Mouse (Mus musculus): ENCODE measurements around the gene Ints13. TPM values are rescaled to one million over a fixed set of nuclear protein-coding genes. Genes with fewer than 3 reads are reported as not detected.

Ints13 gene
- polyA plus RNA-seq, 1 experiment from 2014 or later = 78.4 TPM

GRCm38 (mm10) chr6:146511511-146511910 is 66.1 kb downstream of the Ints13 start:
- ATAC-seq (ENCODE audit: low FRiP score, low read depth) = no peak
- Histone ChIP-seq H3K4me3 (no peak overlapping the region), H3K9me3 (no peaks in the 10 kb centered on the region), H3K4me2 (replicated peaks) (no peak overlapping the region), H3K27me3 (no peaks in the 10 kb centered on the region), H3K36me3 (no peaks in the 10 kb centered on the region), H3K27ac (no peak overlapping the region), H3K4me1 (no peaks in the 10 kb centered on the region), H3K9ac (no peak overlapping the region)
- 86% methylated on average over 8 of the region's 8 CpGs for WGBS

- no peak for ATAC-seq (ENCODE audit: low FRiP score, low read depth)
These were observed 67.7 kb downstream of the Ints13 start for GRCm38 (mm10) chr6:146509891-146510290.

GRCm38 (mm10) chr6:146504459-146504858 is 73.2 kb downstream of the Ints13 start:
- Histone ChIP-seq H3K36me3 (no peaks in the 10 kb centered on the region), H3K27ac (no peak overlapping the region), H3K9me3 (no peaks in the 10 kb centered on the region), H3K4me3 (no peak overlapping the region), H3K9ac (no peak overlapping the region), H3K4me1 (peaks cover 12% of the 10 kb centered on the region), H3K4me2 (replicated peaks) (no peak overlapping the region), H3K27me3 (peaks cover 18% of the 10 kb centered on the region)
- ATAC-seq (ENCODE audit: low FRiP score, low read depth) = no peak
- WGBS = 87% methylated on average over 2 of the region's 2 CpGs

More at GRCm38 (mm10) chr6:146509891-146510290, 67.7 kb downstream of the Ints13 start:
- no peak overlapping the region for H3K4me2 ChIP-seq (replicated peaks)
- no peaks in the 10 kb centered on the region for H3K9me3 ChIP-seq
- WGBS = 70% methylated on average over 2 of the region's 2 CpGs
- no peak overlapping the region for H3K9ac ChIP-seq
- no peaks in the 10 kb centered on the region for H3K27me3 ChIP-seq
- no peak overlapping the region for H3K27ac ChIP-seq
- H3K36me3 ChIP-seq = no peaks in the 10 kb centered on the region
- no peak overlapping the region for H3K4me3 ChIP-seq
- no peaks in the 10 kb centered on the region for H3K4me1 ChIP-seq

- Histone ChIP-seq H3K9ac (peak overlapping the region; percentile 74; the same call in 1 of the 2 replicates), H3K9me3 (no peaks in the 10 kb centered on the region), H3K36me3 (no peaks in the 10 kb centered on the region), H3K4me1 (peaks cover 12% of the 10 kb centered on the region), H3K4me2 (replicated peaks) (peak overlapping the region; percentile 97), H3K27me3 (peaks cover 18% of the 10 kb centered on the region), H3K27ac (no peak overlapping the region), H3K4me3 (peak overlapping the region; percentile 74)
- WGBS = 50% methylated on average over 3 of the region's 3 CpGs
- ATAC-seq (ENCODE audit: low FRiP score, low read depth) = no peak
These were observed 74.8 kb downstream of the Ints13 start for GRCm38 (mm10) chr6:146502856-146503255.

DNA sequence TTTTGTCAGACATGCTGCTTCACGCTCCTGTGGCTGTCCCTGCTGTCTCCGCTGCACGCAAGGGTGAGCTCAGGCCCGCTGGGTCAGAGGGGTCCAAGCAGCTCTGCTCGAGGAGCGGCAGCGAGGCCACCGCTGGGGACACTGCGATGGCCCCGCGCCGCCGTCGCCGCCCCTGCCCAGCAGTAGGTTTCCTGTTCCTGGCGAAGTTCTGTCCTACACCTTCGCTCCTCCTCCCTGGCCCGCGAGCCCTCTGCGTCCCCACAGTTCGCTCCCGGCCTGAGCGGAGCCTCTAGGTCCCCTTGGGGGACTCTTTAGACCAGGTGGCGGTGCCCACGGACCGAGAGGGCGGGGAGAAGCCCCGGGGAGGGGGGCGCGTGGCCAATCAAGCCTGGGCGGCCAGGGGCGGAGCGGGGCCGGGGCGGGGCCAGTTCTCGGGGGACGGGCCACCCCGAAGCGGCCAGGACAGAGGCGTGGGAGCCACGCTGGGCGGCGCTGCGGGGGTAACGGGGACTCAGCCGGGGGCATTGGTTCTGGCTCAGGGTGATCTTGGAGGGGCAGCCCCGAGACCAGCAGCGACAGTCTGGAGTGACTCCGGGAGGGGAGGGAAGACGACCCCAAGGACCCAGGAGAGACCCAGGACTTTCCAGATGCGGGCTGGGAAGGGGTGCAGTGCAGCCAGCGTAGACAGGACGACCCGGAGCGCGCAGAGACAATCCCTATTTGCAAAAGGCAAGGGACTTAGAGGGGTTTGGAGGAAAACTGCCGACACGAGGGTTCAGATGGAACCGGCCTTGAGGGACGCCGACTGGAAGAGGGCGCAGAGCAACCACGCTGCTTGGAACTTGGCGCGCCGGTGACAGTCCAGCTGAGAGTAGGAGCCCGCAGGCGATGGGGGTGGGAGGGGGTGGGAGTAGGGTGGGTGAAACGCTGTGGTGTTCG is 75.5 kb downstream of the Ints13 start, which contains the start of gene Itpr2:
Gene Itpr2, minus strand, starts transcription at position 358 of the 939 bp plus-strand sequence.
- Histone ChIP-seq H3K4me2 (replicated peaks) (peak within 1 kb of the TSS; percentile 97), H3K9me3 (no peaks in the 10 kb centered on the region), H3K27ac (peak within 1 kb of the TSS; percentile 33; the same call in 1 of the 2 replicates), H3K27me3 (peaks cover 18% of the 10 kb centered on the region), H3K4me1 (peaks cover 12% of the 10 kb centered on the region), H3K9ac (peak within 1 kb of the TSS; percentile 74), H3K4me3 (peak within 1 kb of the TSS; percentile 74), H3K36me3 (no peaks in the 10 kb centered on the region)
- peak; percentile 94 for ATAC-seq (ENCODE audit: low FRiP score, low read depth)
- under 1% methylated on average over 62 of the region's 70 CpGs for WGBS

DNA sequence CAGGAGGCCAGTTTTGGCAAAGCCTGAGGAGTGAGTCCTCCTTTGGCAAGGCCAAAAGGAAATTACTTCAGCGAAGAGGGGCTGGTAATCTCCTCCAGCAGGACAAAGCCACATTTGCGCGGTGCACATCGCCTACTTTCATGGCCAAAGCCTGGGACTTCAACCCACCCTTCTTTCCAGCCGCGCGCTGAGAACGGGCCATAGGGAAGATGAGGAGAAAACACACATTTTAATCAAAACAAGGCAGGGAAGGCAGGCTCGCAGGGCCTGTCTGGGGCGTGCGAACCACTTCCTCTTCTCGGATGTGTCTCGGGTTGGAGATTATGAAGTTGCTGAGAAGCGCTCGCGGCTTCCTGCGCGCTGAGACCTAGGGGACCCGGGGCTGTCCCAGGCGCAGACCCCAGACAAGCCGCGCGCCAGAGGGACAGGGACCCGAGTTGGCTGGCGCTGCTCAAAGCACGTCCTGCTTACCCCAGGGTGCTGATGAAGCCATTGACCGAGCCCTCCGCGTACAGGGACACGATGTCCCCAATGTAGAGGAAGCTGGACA is 76.2 kb downstream of the Ints13 start:
- ATAC-seq (ENCODE audit: low FRiP score, low read depth) = peak; percentile 36
- WGBS = under 1% methylated on average over 30 of the region's 30 CpGs
- peak overlapping the region; percentile 33; the same call in 1 of the 2 replicates for H3K27ac ChIP-seq

DNA sequence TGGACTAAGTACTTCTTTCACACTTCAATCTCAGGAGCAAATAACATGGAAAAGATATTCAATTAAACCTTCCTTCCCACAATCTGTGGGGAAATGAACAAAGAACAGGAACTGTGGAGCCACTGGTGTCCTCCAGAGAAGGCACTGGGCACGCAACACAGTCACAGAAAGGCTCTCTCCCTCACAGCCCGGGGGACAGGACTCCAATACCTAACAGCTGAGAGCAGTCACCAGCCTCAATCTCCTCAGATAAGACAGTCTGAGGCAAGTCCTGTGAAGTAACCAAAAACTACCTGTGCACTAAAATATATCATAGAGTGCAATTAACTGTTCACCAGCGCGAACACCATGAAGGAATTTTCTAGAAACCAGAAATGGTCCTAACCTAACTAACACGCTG is 76.9 kb downstream of the Ints13 start:
- no peak for ATAC-seq (ENCODE audit: low FRiP score, low read depth)
- Histone ChIP-seq H3K9ac (no peak overlapping the region), H3K4me3 (peak overlapping the region; percentile 74), H3K27ac (no peak overlapping the region; the same call in 1 of the 2 replicates), H3K36me3 (no peaks in the 10 kb centered on the region), H3K9me3 (no peaks in the 10 kb centered on the region), H3K4me2 (replicated peaks) (peak overlapping the region; percentile 97), H3K27me3 (peaks cover 18% of the 10 kb centered on the region), H3K4me1 (peaks cover 12% of the 10 kb centered on the region)
- WGBS = 72% methylated on average over 5 of the region's 5 CpGs

More for the DNA sequence above, 76.2 kb downstream of the Ints13 start:
- H3K27me3 ChIP-seq = peaks cover 18% of the 10 kb centered on the region
- H3K4me3 ChIP-seq = peak overlapping the region; percentile 74
- peak overlapping the region; percentile 74 for H3K9ac ChIP-seq
- no peaks in the 10 kb centered on the region for H3K36me3 ChIP-seq
- H3K4me2 ChIP-seq (replicated peaks) = peak overlapping the region; percentile 97
- H3K9me3 ChIP-seq = no peaks in the 10 kb centered on the region
- peaks cover 12% of the 10 kb centered on the region for H3K4me1 ChIP-seq

DNA sequence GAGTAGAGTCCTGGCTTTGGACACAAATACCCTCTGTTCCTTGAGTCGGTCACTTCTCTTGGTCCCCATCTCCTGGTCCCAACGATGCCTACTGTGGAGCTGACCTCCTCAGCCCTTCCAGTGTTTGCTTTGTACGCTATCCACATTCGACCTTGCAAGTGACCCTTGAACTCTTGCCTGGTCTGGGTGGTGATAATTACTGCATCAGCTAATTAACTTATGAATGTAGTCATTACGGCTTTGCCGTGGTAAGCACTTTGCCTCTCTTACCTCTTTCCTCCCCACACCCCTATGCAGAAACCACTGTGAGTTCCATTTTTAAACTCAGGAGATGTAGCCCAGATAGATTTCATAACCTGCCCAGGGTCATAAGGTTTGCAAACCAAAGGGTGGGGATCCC is 77.4 kb downstream of the Ints13 start:
- Histone ChIP-seq H3K4me3 (peak overlapping the region; percentile 74; the same call in 1 of the 2 replicates), H3K4me2 (replicated peaks) (peak overlapping the region; percentile 97; the same call in 1 of the 2 replicates), H3K36me3 (no peaks in the 10 kb centered on the region), H3K27me3 (peaks cover 18% of the 10 kb centered on the region), H3K27ac (no peak overlapping the region), H3K4me1 (peaks cover 12% of the 10 kb centered on the region), H3K9me3 (no peaks in the 10 kb centered on the region), H3K9ac (no peak overlapping the region)
- WGBS = 62% methylated on average over 6 of the region's 6 CpGs
- no peak for ATAC-seq (ENCODE audit: low FRiP score, low read depth)

Other genes with a start within 250 kb of the Ints13 start
- 10.2 and 13.3 TPM in 2 replicates for gene Itpr2, start 75.6 kb downstream of the Ints13 start, polyA plus RNA-seq (2015; fragmentation: Nextera tagmentation; extraction: Ambion mirVana)
- gene Fgfr1op2, start 632 bp downstream of the Ints13 start, polyA plus RNA-seq (2015; fragmentation: Nextera tagmentation; extraction: Ambion mirVana) = 93.5 and 100 TPM in 2 replicates
- gene Med21, start 64.7 kb upstream of the Ints13 start, polyA plus RNA-seq (2015; fragmentation: Nextera tagmentation; extraction: Ambion mirVana) = 160 and 165 TPM in 2 replicates
- gene Tm7sf3, start 65.0 kb upstream of the Ints13 start, polyA plus RNA-seq (2015; fragmentation: Nextera tagmentation; extraction: Ambion mirVana) = 38.3 and 39.2 TPM in 2 replicates
- gene Stk38l, start 147.2 kb upstream of the Ints13 start, polyA plus RNA-seq (2015; fragmentation: Nextera tagmentation; extraction: Ambion mirVana) = 23.0 TPM in 2 replicates
- gene Arntl2, start 218.2 kb upstream of the Ints13 start, polyA plus RNA-seq (2015; fragmentation: Nextera tagmentation; extraction: Ambion mirVana) = 7.3 and 10.2 TPM in 2 replicates

Measured in limb, embryonic 13.5 days (tissue).